8 mouse cellular contexts compared by ENCODE assay signal in genomic region chr4:3229532-3229931, GRCm38 (mm10). TPM values are rescaled to one million over a fixed set of nuclear protein-coding genes. Genes with fewer than 3 reads are reported as not detected.
DNase-seq lines count a peak whose midpoint lies in the region; ATAC-seq and TF ChIP-seq lines count a peak whose summit lies in the region.
"Had no signal": no experiment of that assay in that cellular context is flagged by ENCODE, and none has a peak within 500 bp of the region (broad histone marks: within the 10 kb centered on the region; RNA-seq: fewer than 3 reads in every experiment).

No protein-coding gene starts in this region.

- no peaks in the 10 kb centered on the region for H3K36me3 ChIP-seq in hindbrain, postnatal 0 days (ENCODE audit: insufficient read depth, low read length)
- H3K36me3 ChIP-seq in lung, postnatal 0 days (ENCODE audit: insufficient read depth, low read length), result no peaks in the 10 kb centered on the region

- TF ChIP-seq EP300 in lung, postnatal 0 days (IDR thresholded peaks at IDR 0.05), result no peak

- H3K27ac ChIP-seq in hindbrain, postnatal 0 days, result no peak overlapping the region
- no peak overlapping the region for H3K27ac ChIP-seq in lung, postnatal 0 days (ENCODE audit: low read length)

- no peak overlapping the region for H3K4me2 ChIP-seq in hindbrain, postnatal 0 days (ENCODE audit: low read depth, low read length)
- H3K4me2 ChIP-seq in lung, postnatal 0 days (replicated peaks; ENCODE audit: low read depth, low read length), result no peak overlapping the region

- 68% methylated on average over 4 of the region's 4 CpGs for WGBS in hindbrain, postnatal 0 days
- WGBS in lung, postnatal 0 days, result 59% methylated on average over 4 of the region's 4 CpGs

- DNase-seq in ovary, postnatal 36 days (ENCODE audit: low spot score), result peak; percentile 35
- no peak for DNase-seq in ovary, adult 18-20 months (ENCODE audit: low spot score)
- peak; percentile 72 for DNase-seq in gastrocnemius, postnatal 14 days
- no peak for DNase-seq in hindbrain, postnatal 0 days (ENCODE audit: low spot score)
- peak; percentile 24 for DNase-seq in lung, postnatal 0 days (ENCODE audit: low spot score)
- no peak for DNase-seq in thymus, postnatal 10 days (ENCODE audit: low spot score in 2 of 2)

- intact Hi-C loops in gastrocnemius, postnatal 14 days (cut with DNase I; ENCODE audit: low total_unique reads), result no loop called here

- no peak for TF ChIP-seq CTCF in hindbrain, postnatal 0 days (IDR thresholded peaks at IDR 0.05; ENCODE audit: low read depth)
- TF ChIP-seq CTCF in lung, postnatal 0 days (IDR thresholded peaks at IDR 0.05), result no peak

- H3K9me3 ChIP-seq in hindbrain, postnatal 0 days (ENCODE audit: low read length), result peaks cover 39% of the 10 kb centered on the region
- peaks cover 19% of the 10 kb centered on the region for H3K9me3 ChIP-seq in lung, postnatal 0 days (ENCODE audit: low read length)

- H3K27me3 ChIP-seq in hindbrain, postnatal 0 days (ENCODE audit: insufficient read depth, low read length), result no peaks in the 10 kb centered on the region
- H3K27me3 ChIP-seq in lung, postnatal 0 days (replicated peaks; ENCODE audit: insufficient read depth, low read length), result no peaks in the 10 kb centered on the region

- no peak overlapping the region for H3K4me3 ChIP-seq in hindbrain, postnatal 0 days (ENCODE audit: low read length)
- no peak overlapping the region for H3K4me3 ChIP-seq in lung, postnatal 0 days (ENCODE audit: low read depth, low read length)

- peak; percentile 41 for ATAC-seq in hindbrain, postnatal 0 days
- peak; percentile 9; the same call in 1 of the 2 replicates for ATAC-seq in lung, postnatal 0 days
- no peak for ATAC-seq in frontal cortex, adult (ENCODE audit: low TSS enrichment)

- no peaks in the 10 kb centered on the region for H3K4me1 ChIP-seq in hindbrain, postnatal 0 days (ENCODE audit: insufficient read depth, low read length)
- H3K4me1 ChIP-seq in lung, postnatal 0 days (ENCODE audit: insufficient read depth, low read depth, low read length), result no peaks in the 10 kb centered on the region

- H3K9ac ChIP-seq in hindbrain, postnatal 0 days (replicated peaks; ENCODE audit: low read length), result no peak overlapping the region
- H3K9ac ChIP-seq in lung, postnatal 0 days (replicated peaks; ENCODE audit: low read depth), result no peak overlapping the region

RNA-seq across cellular contexts. Expression of gene Vmn1r3, which starts 44.4 kb away (rescaled TPM):
- total RNA-seq in gastrocnemius, postnatal 14 days (2021), result not detected
- not detected in 2 replicates for total RNA-seq in hindbrain, postnatal 0 days (2014; rRNA removed)
- not detected in 2 replicates for polyA plus RNA-seq in hindbrain, postnatal 0 days (2015; fragmentation: Nextera tagmentation; extraction: Ambion mirVana)
- polyA plus RNA-seq in lung, postnatal 0 days (2015; fragmentation: Nextera tagmentation; extraction: Ambion mirVana), result not detected in 2 replicates
- total RNA-seq: left cerebral cortex, postnatal 14 days had no signal

Comparison
In these comparisons a context has a peak if more than half of its experiments do, and no peak if none do; other contexts are left out.
1. DNase-seq: peak in ovary, postnatal 36 days (single experiment), gastrocnemius, postnatal 14 days (single experiment) and lung, postnatal 0 days (single experiment); none in ovary, adult 18-20 months (single experiment), hindbrain, postnatal 0 days (single experiment) and thymus, postnatal 10 days (0 of 2).